25 mouse cellular contexts compared by ENCODE assay signal in the genomic region with DNA sequence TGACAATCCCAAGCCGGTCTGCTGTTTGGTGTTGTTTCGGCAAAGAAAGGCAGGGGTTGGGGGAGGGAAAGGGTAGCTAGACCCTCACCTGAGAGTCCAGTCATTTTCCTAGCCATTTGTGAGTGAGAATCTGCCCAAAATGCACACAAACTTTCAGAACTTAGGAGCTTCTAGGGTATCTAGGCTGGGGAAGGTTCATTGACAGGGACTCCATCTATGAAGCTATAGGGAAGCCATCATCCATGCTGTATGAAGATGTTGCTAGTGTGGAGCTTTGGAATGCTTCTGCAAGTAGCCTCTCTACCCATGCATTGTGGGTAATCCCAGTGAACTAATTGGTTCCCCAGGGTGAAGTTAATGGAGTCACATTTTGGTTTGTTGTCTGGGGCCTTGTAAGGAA.
"Had no signal": no experiment of that assay in that cellular context is flagged by ENCODE, and none has a peak within 500 bp of the region (broad histone marks: within the 10 kb centered on the region; RNA-seq: fewer than 3 reads in every experiment).

No protein-coding gene starts in this region.

- H3K4me1 ChIP-seq: hindbrain, embryonic 10.5 days; liver, embryonic 13.5 days had no signal

- H3K4me2 ChIP-seq: heart, embryonic 11.5 days; heart, embryonic 13.5 days; heart, embryonic 15.5 days; hindbrain, embryonic 12.5 days; hindbrain, embryonic 14.5 days; limb, embryonic 12.5 days; liver, embryonic 11.5 days; liver, embryonic 13.5 days had no signal

- H3K36me3 ChIP-seq: heart, embryonic 13.5 days; heart, embryonic 15.5 days; hindbrain, embryonic 10.5 days; hindbrain, embryonic 12.5 days; limb, embryonic 10.5 days; limb, embryonic 12.5 days; liver, embryonic 13.5 days had no signal

- ATAC-seq: hindbrain, embryonic 16.5 days; inflammation-experienced regulatory T-cells, adult 6 months; intestine, embryonic 16.5 days had no signal

- H3K4me3 ChIP-seq: gastrocnemius, adult 2 months; heart, embryonic 13.5 days; heart, embryonic 15.5 days; hindbrain, embryonic 10.5 days; hindbrain, embryonic 12.5 days; layer of hippocampus, adult 2 months; left cerebral cortex, adult 2 months; limb, embryonic 10.5 days; limb, embryonic 12.5 days; liver, embryonic 13.5 days had no signal

- H3K9me3 ChIP-seq: heart, embryonic 13.5 days; heart, embryonic 15.5 days; hindbrain, embryonic 10.5 days; hindbrain, embryonic 12.5 days; limb, embryonic 10.5 days; limb, embryonic 12.5 days; liver, embryonic 13.5 days had no signal

- H3K27me3 ChIP-seq: heart, embryonic 13.5 days; heart, embryonic 15.5 days; hindbrain, embryonic 12.5 days; liver, embryonic 13.5 days had no signal

- DNase-seq: gastrocnemius, adult 2 months; gastrocnemius, postnatal 10 days; gastrocnemius, postnatal 25 days; heart, postnatal 4 days; kidney, adult 18-20 months; kidney, adult 8-10 months; kidney, postnatal 10 days; kidney, postnatal 25 days; kidney, postnatal 4 days; liver; liver, embryonic 13.5 days had no signal

- H3K9ac ChIP-seq: heart, embryonic 13.5 days; heart, embryonic 15.5 days; hindbrain, embryonic 12.5 days; hindbrain, embryonic 14.5 days; limb, embryonic 12.5 days; liver, embryonic 13.5 days had no signal

- H3K27ac ChIP-seq: gastrocnemius, adult 2 months; heart, embryonic 13.5 days; heart, embryonic 15.5 days; hindbrain, embryonic 10.5 days; hindbrain, embryonic 12.5 days; hindbrain, embryonic 14.5 days; layer of hippocampus, adult 2 months; left cerebral cortex, adult 2 months; limb, embryonic 10.5 days; limb, embryonic 12.5 days; liver, embryonic 13.5 days had no signal
